ENCODE assay signal across 10 mouse cellular contexts in genomic region chr7:140946980-140947379, GRCm38 (mm10). TPM values are rescaled to one million over a fixed set of nuclear protein-coding genes. Genes with fewer than 3 reads are reported as not detected.
A peak's percentile ranks its signal among the peaks of the same experiment; 100 is the strongest.
DNase-seq lines count a peak whose midpoint lies in the region; ATAC-seq lines count a peak whose summit lies in the region.
"Had no signal": no experiment of that assay in that cellular context is flagged by ENCODE, and none has a peak within 500 bp of the region (broad histone marks: within the 10 kb centered on the region; RNA-seq: fewer than 3 reads in every experiment).

No protein-coding gene starts in this region.

- H3K27ac ChIP-seq in intestine, embryonic 15.5 days, result peak overlapping the region; percentile 18; the same call in 1 of the 2 replicates
- H3K27ac ChIP-seq in intestine, embryonic 16.5 days (ENCODE audit: low read length), result no peak overlapping the region

- peak; percentile 69 for DNase-seq in T-cell, adult 2 months (ENCODE audit: low spot score)
- peak; percentile 81 for DNase-seq in induced T-regulatory cell, adult 2 months (ENCODE audit: low read depth)
- no peak for DNase-seq in right cerebral cortex, adult 18-20 months
- DNase-seq in gastrocnemius, adult 18-20 months (ENCODE audit: low spot score), result no peak
- no peak for DNase-seq in adrenal gland, adult 2 months

- peaks cover 37% of the 10 kb centered on the region for H3K4me1 ChIP-seq in intestine, embryonic 15.5 days (replicated peaks)
- peaks cover 29% of the 10 kb centered on the region for H3K4me1 ChIP-seq in intestine, embryonic 16.5 days (ENCODE audit: control insufficient read depth, insufficient read depth, low read length)

- H3K4me3 ChIP-seq in intestine, embryonic 15.5 days (replicated peaks), result no peak overlapping the region
- H3K4me3 ChIP-seq in intestine, embryonic 16.5 days (ENCODE audit: low read length), result no peak overlapping the region

- H3K9me3 ChIP-seq in intestine, embryonic 15.5 days, result no peaks in the 10 kb centered on the region
- no peaks in the 10 kb centered on the region for H3K9me3 ChIP-seq in intestine, embryonic 16.5 days (ENCODE audit: control insufficient read depth, low read length)

- H3K4me2 ChIP-seq in intestine, embryonic 15.5 days (replicated peaks), result no peak overlapping the region
- H3K4me2 ChIP-seq in intestine, embryonic 16.5 days (ENCODE audit: low read depth, low read length), result no peak overlapping the region

- no peak for ATAC-seq in intestine, embryonic 15.5 days
- ATAC-seq in intestine, embryonic 16.5 days, result no peak
- 0 out of 2 replicates have a peak, but pooled peaks have one; percentile 5 for ATAC-seq in megakaryocyte-erythroid progenitor cell, adult 5-6 weeks (replicated peaks; ENCODE audit: low FRiP score, low TSS enrichment, poor library complexity, severe bottlenecking)

- H3K36me3 ChIP-seq in intestine, embryonic 15.5 days, result peaks cover 35% of the 10 kb centered on the region
- H3K36me3 ChIP-seq in intestine, embryonic 16.5 days (ENCODE audit: control insufficient read depth, insufficient read depth, low read length), result peaks cover 26% of the 10 kb centered on the region

- H3K9ac ChIP-seq in intestine, embryonic 15.5 days, result no peak overlapping the region
- no peak overlapping the region for H3K9ac ChIP-seq in intestine, embryonic 16.5 days (ENCODE audit: low read depth, low read length)

- WGBS in intestine, embryonic 15.5 days, result 50% methylated on average over 7 of the region's 7 CpGs
- 52% methylated on average over 7 of the region's 7 CpGs for WGBS in intestine, embryonic 16.5 days

- no peaks in the 10 kb centered on the region for H3K27me3 ChIP-seq in intestine, embryonic 15.5 days (replicated peaks)
- H3K27me3 ChIP-seq in intestine, embryonic 16.5 days (replicated peaks; ENCODE audit: control insufficient read depth, insufficient read depth, low read length), result no peaks in the 10 kb centered on the region

RNA-seq across cellular contexts. Expression of gene Ifitm5, which starts 3.1 kb away (rescaled TPM):
- 2.4 and 3.4 TPM in 2 replicates for polyA plus RNA-seq in intestine, embryonic 15.5 days (2015; fragmentation: Nextera tagmentation; extraction: Ambion mirVana)
- polyA plus RNA-seq in intestine, embryonic 16.5 days (2015; fragmentation: Nextera tagmentation; extraction: Ambion mirVana), result 2.0 and 2.4 TPM in 2 replicates
- 0.55 TPM in 1 of 2 replicates, not detected in the other for total RNA-seq in megakaryocyte-erythroid progenitor cell, adult 5-6 weeks (2014; fragmentation: Nextera tagmentation)
- total RNA-seq in megakaryocyte-erythroid progenitor cell, adult 5-6 weeks (2017), result 2.4 TPM in 1 of 2 replicates, not detected in the other
- not detected for total RNA-seq in gastrocnemius, adult 18-20 months (2021)
- total RNA-seq in adrenal gland, adult 2 months (2021), result 1 to 10 TPM in 1 of 2 experiments, under 1 TPM in 1; 0.78 to 1.3 TPM
- 1.2 and 2.7 TPM in 2 replicates for polyA plus RNA-seq in adrenal gland, adult 2 months (2012; rRNA removed)
- total RNA-seq: left cerebral cortex, adult 18-20 months had no signal

RNA-seq across cellular contexts. Expression of gene Pgghg, which starts 5.8 kb away (rescaled TPM):
- polyA plus RNA-seq in intestine, embryonic 15.5 days (2015; fragmentation: Nextera tagmentation; extraction: Ambion mirVana), result 21.6 and 21.9 TPM in 2 replicates
- polyA plus RNA-seq in intestine, embryonic 16.5 days (2015; fragmentation: Nextera tagmentation; extraction: Ambion mirVana), result 23.4 and 23.6 TPM in 2 replicates
- 12.2 and 18.7 TPM in 2 replicates for total RNA-seq in megakaryocyte-erythroid progenitor cell, adult 5-6 weeks (2014; fragmentation: Nextera tagmentation)
- total RNA-seq in megakaryocyte-erythroid progenitor cell, adult 5-6 weeks (2017), result 6.1 and 7.2 TPM in 2 replicates
- 1 to 10 TPM; 2.2 to 3.4 TPM for total RNA-seq in gastrocnemius, adult 18-20 months (2021)
- total RNA-seq in adrenal gland, adult 2 months (2021), result 10 to 100 TPM; 26.5 to 48.7 TPM
- polyA plus RNA-seq in adrenal gland, adult 2 months (2012; rRNA removed), result 56.0 and 59.0 TPM in 2 replicates

RNA-seq across cellular contexts. Expression of gene Gm45717, which starts 8.8 kb away (rescaled TPM):
- polyA plus RNA-seq in intestine, embryonic 15.5 days (2015; fragmentation: Nextera tagmentation; extraction: Ambion mirVana), result 0.69 TPM in 1 of 2 replicates, not detected in the other
- polyA plus RNA-seq in intestine, embryonic 16.5 days (2015; fragmentation: Nextera tagmentation; extraction: Ambion mirVana), result 1.0 TPM in 1 of 2 replicates, not detected in the other
- not detected in 2 replicates for total RNA-seq in megakaryocyte-erythroid progenitor cell, adult 5-6 weeks (2014; fragmentation: Nextera tagmentation)
- not detected in 2 replicates for total RNA-seq in megakaryocyte-erythroid progenitor cell, adult 5-6 weeks (2017)
- total RNA-seq in gastrocnemius, adult 18-20 months (2021), result not detected
- not detected for total RNA-seq in adrenal gland, adult 2 months (2021)
- polyA plus RNA-seq in adrenal gland, adult 2 months (2012; rRNA removed), result not detected in 2 replicates
- total RNA-seq: left cerebral cortex, adult 18-20 months had no signal
- polyA plus RNA-seq: embryonic facial prominence, embryonic 11.5 days had no signal

RNA-seq across cellular contexts. Expression of gene Ifitm2, which starts 8.8 kb away (rescaled TPM):
- polyA plus RNA-seq in intestine, embryonic 15.5 days (2015; fragmentation: Nextera tagmentation; extraction: Ambion mirVana), result 1,251 and 1,347 TPM in 2 replicates
- polyA plus RNA-seq in intestine, embryonic 16.5 days (2015; fragmentation: Nextera tagmentation; extraction: Ambion mirVana), result 1,203 and 1,252 TPM in 2 replicates
- 285 and 292 TPM in 2 replicates for total RNA-seq in megakaryocyte-erythroid progenitor cell, adult 5-6 weeks (2014; fragmentation: Nextera tagmentation)
- total RNA-seq in megakaryocyte-erythroid progenitor cell, adult 5-6 weeks (2017), result 265 and 278 TPM in 2 replicates
- total RNA-seq in gastrocnemius, adult 18-20 months (2021), result 10 to 100 TPM; 44.8 to 64.4 TPM
- total RNA-seq in adrenal gland, adult 2 months (2021), result 100 to 1,000 TPM; 504 to 654 TPM
- polyA plus RNA-seq in adrenal gland, adult 2 months (2012; rRNA removed), result 947 and 952 TPM in 2 replicates

RNA-seq across cellular contexts. Expression of gene Ifitm1, which starts 20.0 kb away (rescaled TPM):
- polyA plus RNA-seq in intestine, embryonic 15.5 days (2015; fragmentation: Nextera tagmentation; extraction: Ambion mirVana), result 145 and 148 TPM in 2 replicates
- polyA plus RNA-seq in intestine, embryonic 16.5 days (2015; fragmentation: Nextera tagmentation; extraction: Ambion mirVana), result 117 and 123 TPM in 2 replicates
- 37.2 and 54.3 TPM in 2 replicates for total RNA-seq in megakaryocyte-erythroid progenitor cell, adult 5-6 weeks (2014; fragmentation: Nextera tagmentation)
- 20.9 and 50.8 TPM in 2 replicates for total RNA-seq in megakaryocyte-erythroid progenitor cell, adult 5-6 weeks (2017)
- 1 to 10 TPM in 1 of 2 experiments, under 1 TPM in 1; 0.97 to 1.3 TPM for total RNA-seq in gastrocnemius, adult 18-20 months (2021)
- total RNA-seq in adrenal gland, adult 2 months (2021), result 10 to 100 TPM in 1 of 2 experiments, 1 to 10 TPM in 1; 7.6 to 14.6 TPM
- 23.9 and 29.4 TPM in 2 replicates for polyA plus RNA-seq in adrenal gland, adult 2 months (2012; rRNA removed)

Comparison
In these comparisons a context has a peak if more than half of its experiments do, and no peak if none do; other contexts are left out.
1. DNase-seq: peak in T-cell, adult 2 months (single experiment) and induced T-regulatory cell, adult 2 months (single experiment); none in right cerebral cortex, adult 18-20 months (single experiment), gastrocnemius, adult 18-20 months (single experiment) and adrenal gland, adult 2 months (single experiment).